Mouse (Mus musculus): ENCODE data around the gene Gm10392.

- TF ChIP-seq HCFC1 (IDR thresholded peaks at IDR 0.05; ENCODE audit: borderline replicate concordance, insufficient read depth, low read length) (no peak), ZC3H11A (IDR thresholded peaks at IDR 0.05; ENCODE audit: borderline replicate concordance, low read depth, low read length) (no peak)
Measured at GRCm38 (mm10) chr11:77500361-77501325, 18.4 kb downstream of the Gm10392 start.

Measured in ES-E14 (cell line).